Mouse (Mus musculus): Measurements from ENCODE around the gene Gm5475.

Gm5475 gene

GRCm38 (mm10) chr15:100449495-100449894, 27.5 kb downstream of the Gm5475 start:
- no peak for DNase-seq (ENCODE audit: low spot score)

GRCm38 (mm10) chr15:100451245-100451644, 29.3 kb downstream of the Gm5475 start:
- DNase-seq (ENCODE audit: low spot score), result no peak

GRCm38 (mm10) chr15:100452486-100452885, 30.5 kb downstream of the Gm5475 start:
- no peak for DNase-seq (ENCODE audit: low spot score)

- no peak for DNase-seq (ENCODE audit: low spot score)
These were observed 34.5 kb downstream of the Gm5475 start for GRCm38 (mm10) chr15:100456356-100456991.

GRCm38 (mm10) chr15:100457340-100457739, 35.4 kb downstream of the Gm5475 start:
- peak; percentile 78 for DNase-seq (ENCODE audit: low spot score)

GRCm38 (mm10) chr15:100458055-100458454, 36.1 kb downstream of the Gm5475 start:
- DNase-seq (ENCODE audit: low spot score), result peak; percentile 81

GRCm38 (mm10) chr15:100460942-100461341, 39.0 kb downstream of the Gm5475 start:
- DNase-seq (ENCODE audit: low spot score), result no peak

- no peak for DNase-seq (ENCODE audit: low spot score)
These were observed 39.7 kb downstream of the Gm5475 start for GRCm38 (mm10) chr15:100461646-100462045.

GRCm38 (mm10) chr15:100462086-100462485, 40.1 kb downstream of the Gm5475 start:
- DNase-seq (ENCODE audit: low spot score), result no peak

- DNase-seq (ENCODE audit: low spot score), result peak; percentile 66
These were observed 41.8 kb downstream of the Gm5475 start for GRCm38 (mm10) chr15:100463712-100464111.

- DNase-seq (ENCODE audit: low spot score), result no peak
These were observed 43.5 kb downstream of the Gm5475 start for GRCm38 (mm10) chr15:100465432-100465831.

GRCm38 (mm10) chr15:100467738-100468137, 45.8 kb downstream of the Gm5475 start:
- no peak for DNase-seq (ENCODE audit: low spot score)

GRCm38 (mm10) chr15:100468295-100469188, 46.6 kb downstream of the Gm5475 start, which contains the start of gene Letmd1:
TSS of gene Letmd1 (plus strand) at chr15:100469023.
- DNase-seq (ENCODE audit: low spot score), result peak; percentile 76

- DNase-seq (ENCODE audit: low spot score), result no peak
These were observed 47.2 kb downstream of the Gm5475 start for GRCm38 (mm10) chr15:100469189-100469545.

- no peak for DNase-seq (ENCODE audit: low spot score)
These were observed 48.1 kb downstream of the Gm5475 start for GRCm38 (mm10) chr15:100470037-100470436.

GRCm38 (mm10) chr15:100473926-100474503, 52.1 kb downstream of the Gm5475 start:
- DNase-seq (ENCODE audit: low spot score), result no peak

Data from adipocyte (in vitro differentiated cells).